Mouse (Mus musculus) ES-E14 (cell line): ENCODE data around the gene Tnpo3. TPM values are rescaled to one million over a fixed set of nuclear protein-coding genes. Genes with fewer than 3 reads are reported as not detected.

Experiments
- DNase-seq: peaks from one replicate; pipeline ENCODE4 v3.0.0-alpha.2; 2013; ENCODE audit warnings: low read depth, low spot score
- H3K27ac ChIP-seq: 2 replicates; pipeline ENCODE4 v1.5.1; 2012; ENCODE audit warnings: low read depth, mild to moderate bottlenecking, low read length, moderate library complexity, mixed read lengths; ENCODE audit not compliant: poor library complexity, insufficient read depth, severe bottlenecking
- H3K36me3 ChIP-seq: 2 replicates; pipeline ENCODE4 v1.6.1; 2012; ENCODE audit warnings: mild to moderate bottlenecking, low read length, moderate library complexity, mixed read lengths; ENCODE audit not compliant: control insufficient read depth, poor library complexity, insufficient read depth, severe bottlenecking
- H3K4me1 ChIP-seq, 2 experiments: fragments of 150-350 bp in 1 of 2; sonication (generic) in 1 of 2; 2 replicates each; pipeline ENCODE4 v1.6.1; 2012; ENCODE audit warnings: low read length in 2 of 2, mild to moderate bottlenecking in 1 of 2, mixed read lengths in 1 of 2; ENCODE audit not compliant: control insufficient read depth in 2 of 2, insufficient read depth in 2 of 2, poor library complexity in 1 of 2
- H3K4me3 ChIP-seq, 2 experiments: fragments of 150-350 bp in 1 of 2; sonication (generic) in 1 of 2; 2 replicates each; pipeline ENCODE4 v1.5.1; 2012; ENCODE audit warnings: low read length in 2 of 2, low read depth in 1 of 2, mild to moderate bottlenecking in 1 of 2, mixed read lengths in 1 of 2; ENCODE audit not compliant: insufficient read depth in 1 of 2, poor library complexity in 1 of 2, severe bottlenecking in 1 of 2
- H3K9ac ChIP-seq: 2 replicates; pipeline ENCODE4 v1.6.1; 2012; ENCODE audit warnings: low read depth, mild to moderate bottlenecking, low read length, mixed read lengths; ENCODE audit not compliant: poor library complexity, insufficient read depth, severe bottlenecking
- H3K9me3 ChIP-seq: fragments of 150-350 bp; sonication (generic); 2 replicates; pipeline ENCODE4 v1.6.1; 2012; ENCODE audit warnings: low read depth, mild to moderate bottlenecking, low read length; ENCODE audit not compliant: control insufficient read depth, insufficient read depth
- CHD2 ChIP-seq: IDR thresholded peaks from 2 replicates; pipeline ENCODE4 v1.6.1; 2014; ENCODE audit warnings: mild to moderate bottlenecking, low read depth, low read length, inconsistent platforms
- HCFC1 ChIP-seq: IDR thresholded peaks from 2 replicates; pipeline ENCODE4 v1.6.1; 2012; ENCODE audit warnings: low read length, inconsistent platforms, borderline replicate concordance; ENCODE audit not compliant: insufficient read depth
- MAFK ChIP-seq: IDR thresholded peaks from 2 replicates; pipeline ENCODE4 v1.6.1; 2014; ENCODE audit warnings: mild to moderate bottlenecking, low read depth, low read length, inconsistent platforms; ENCODE audit not compliant: insufficient read depth
- ZC3H11A ChIP-seq: IDR thresholded peaks from 2 replicates; pipeline ENCODE4 v1.6.1; 2012; ENCODE audit warnings: low read depth, mild to moderate bottlenecking, inconsistent platforms, low read length, borderline replicate concordance
- ZNF384 ChIP-seq: IDR thresholded peaks from 2 replicates; pipeline ENCODE4 v1.6.1; 2012; ENCODE audit warnings: low read depth, low read length, inconsistent platforms
- in situ Hi-C, 2 experiments: fragments of 600-800 bp; cut with MboI; formaldehyde crosslinking; loops; one replicate each; pipeline ENCODE4 v1.15.1; 2025; ENCODE audit warnings: low sequenced_read_pairs in 2 of 2, inconsistent platforms in 1 of 2; ENCODE audit not compliant: unreplicated experiment in 2 of 2
- total RNA-seq: library from RNA; depleted of rRNA; stranded (reverse); fragments of 300-350 nt; gene quantifications from 2 replicates; pipeline ENCODE4 v1.2.3, GENCODE M21; 2012

Gene Tnpo3
- total RNA-seq, 1 experiment: 89.7 TPM

- Histone ChIP-seq H3K36me3 (peaks cover 24% of the 10 kb centered on the region), H3K4me3 (no peak overlapping the region), H3K9me3 (no peaks in the 10 kb centered on the region), H3K27ac (no peak overlapping the region), H3K4me1 (peaks cover 0 to 2% of the 10 kb centered on the region in 2 experiments; a peak in 1 of 4 replicates), H3K9ac (no peak overlapping the region)
- in situ Hi-C loops: no loop called here
- DNase-seq: no peak
- TF ChIP-seq CHD2 (no peak), ZNF384 (no peak), ZC3H11A (no peak), HCFC1 (no peak), MAFK (no peak)
These were observed 69.5 kb downstream of the Tnpo3 start for GRCm38 (mm10) chr6:29540223-29540622.

GRCm38 (mm10) chr6:29539502-29539901 is 70.2 kb downstream of the Tnpo3 start:
- no peak overlapping the region for H3K27ac ChIP-seq
- no peak overlapping the region for H3K4me3 ChIP-seq
- no peak overlapping the region for H3K9ac ChIP-seq
- in situ Hi-C loops: no loop called here
- no peak for TF ChIP-seq HCFC1
- no peak for TF ChIP-seq MAFK
- no peak for TF ChIP-seq CHD2
- no peak for TF ChIP-seq ZNF384
- no peak for TF ChIP-seq ZC3H11A
- peaks cover 23% of the 10 kb centered on the region for H3K36me3 ChIP-seq
- DNase-seq: no peak
- H3K9me3 ChIP-seq: no peaks in the 10 kb centered on the region
- peaks cover 0 to 2% of the 10 kb centered on the region in 2 experiments; a peak in 1 of 4 replicates for H3K4me1 ChIP-seq

GRCm38 (mm10) chr6:29537221-29537620 is 72.5 kb downstream of the Tnpo3 start:
- H3K4me3 ChIP-seq: no peak overlapping the region
- no peak overlapping the region for H3K9ac ChIP-seq
- H3K4me1 ChIP-seq: peaks cover 0 to 2% of the 10 kb centered on the region in 2 experiments; a peak in 1 of 4 replicates
- TF ChIP-seq ZNF384 (no peak), CHD2 (no peak), HCFC1 (no peak), ZC3H11A (no peak), MAFK (no peak)
- in situ Hi-C loops: no loop called here
- H3K9me3 ChIP-seq: no peaks in the 10 kb centered on the region
- DNase-seq: no peak
- no peak overlapping the region for H3K27ac ChIP-seq
- peaks cover 11% of the 10 kb centered on the region for H3K36me3 ChIP-seq

GRCm38 (mm10) chr6:29536651-29537193 is 73.0 kb downstream of the Tnpo3 start:
- in situ Hi-C loops: no loop called here
- Histone ChIP-seq H3K4me1 (peaks cover 0 to 2% of the 10 kb centered on the region in 2 experiments; a peak in 1 of 4 replicates), H3K9me3 (no peaks in the 10 kb centered on the region), H3K9ac (no peak overlapping the region), H3K36me3 (peaks cover 9% of the 10 kb centered on the region), H3K4me3 (no peak overlapping the region), H3K27ac (no peak overlapping the region)
- TF ChIP-seq HCFC1: no peak
- no peak for DNase-seq

- H3K4me1 ChIP-seq: peaks cover 0 to 5% of the 10 kb centered on the region in 2 experiments; a peak in 2 of 4 replicates
- DNase-seq: no peak
- no peak overlapping the region for H3K4me3 ChIP-seq
- no peak overlapping the region for H3K9ac ChIP-seq
- no peaks in the 10 kb centered on the region for H3K9me3 ChIP-seq
- TF ChIP-seq HCFC1 (no peak), CHD2 (no peak), ZC3H11A (no peak), ZNF384 (no peak), MAFK (no peak)
- H3K36me3 ChIP-seq: peaks cover 3% of the 10 kb centered on the region; the same call in 1 of the 2 replicates
- in situ Hi-C loops: no loop called here
- no peak overlapping the region for H3K27ac ChIP-seq
These were observed 74.4 kb downstream of the Tnpo3 start for GRCm38 (mm10) chr6:29535316-29535715.
